Mouse (Mus musculus) monocyte, adult 5-6 weeks (primary cell): ENCODE results near the gene Rpl10a. TPM values are rescaled to one million over a fixed set of nuclear protein-coding genes. Genes with fewer than 3 reads are reported as not detected.

ENCODE experiments used
- ATAC-seq: fragments of 153-309, 156-312 bp; replicated peaks from 2 replicates; pipeline ENCODE4 v1.8.0; 2017; ENCODE audit warnings: mild to moderate bottlenecking; ENCODE audit not compliant: low TSS enrichment, insufficient number of reproducible peaks, severe bottlenecking, poor library complexity, low FRiP score
- total RNA-seq: library from RNA; stranded (forward); fragments of 200-1000, 200-491, 200-594 nt; gene quantifications from 3 replicates; pipeline ENCODE4 v1.2.3, GENCODE M21; 2017

The Rpl10a gene
- total RNA-seq, result 363 to 372 TPM (median 364 TPM) in 3 replicates

DNA sequence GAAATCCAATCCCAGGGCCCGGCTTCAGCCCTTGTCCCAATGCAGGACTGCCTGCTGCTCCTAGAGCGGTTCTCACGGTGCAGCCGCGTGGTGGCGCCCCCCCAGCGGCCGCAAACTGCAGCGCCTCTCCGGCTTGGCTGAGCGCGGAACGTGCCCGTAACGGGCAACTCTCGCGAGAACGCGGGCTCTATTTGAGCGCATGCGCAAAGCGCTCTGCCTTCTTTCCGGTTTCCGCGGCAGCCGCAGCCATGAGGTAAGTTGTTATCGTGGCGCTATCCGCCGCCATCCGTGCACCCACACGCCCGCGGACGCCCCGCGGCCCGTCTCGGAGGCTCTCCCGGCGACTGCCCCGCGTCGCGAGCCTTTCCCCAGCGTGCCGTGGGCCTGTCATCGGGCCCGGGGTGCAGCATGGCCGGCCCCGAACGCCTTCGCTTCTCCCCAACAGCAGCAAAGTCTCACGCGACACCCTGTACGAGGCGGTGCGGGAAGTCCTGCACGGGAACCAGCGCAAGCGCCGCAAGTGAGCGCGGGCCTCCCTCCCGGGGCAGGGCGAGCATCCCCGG lies at the start of gene Rpl10a:
Gene Rpl10a (plus strand): TSS at position 106 of the 563 bp plus-strand sequence.
- ATAC-seq, result peak; percentile 81

DNA sequence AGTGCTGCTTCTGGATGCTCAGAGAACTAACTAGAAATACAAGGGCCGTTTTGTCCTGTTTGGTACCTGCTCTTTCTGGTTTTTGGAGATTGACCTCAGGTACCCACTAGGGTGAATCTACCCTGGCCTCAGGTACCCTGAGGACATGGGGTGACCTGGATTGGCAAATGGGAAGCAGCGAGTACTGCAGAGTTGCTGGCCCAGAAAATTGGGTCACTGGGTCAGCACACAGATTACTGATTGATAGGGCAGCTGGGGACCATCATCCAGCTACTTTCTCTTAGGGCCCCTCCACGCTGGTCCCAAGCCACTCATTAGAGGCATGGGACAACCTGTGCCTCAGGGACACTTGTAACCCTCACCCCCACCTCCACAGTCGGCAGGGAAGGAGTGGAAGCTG lies 49.0 kb upstream of the Rpl10a start:
- ATAC-seq, result no peak

DNA sequence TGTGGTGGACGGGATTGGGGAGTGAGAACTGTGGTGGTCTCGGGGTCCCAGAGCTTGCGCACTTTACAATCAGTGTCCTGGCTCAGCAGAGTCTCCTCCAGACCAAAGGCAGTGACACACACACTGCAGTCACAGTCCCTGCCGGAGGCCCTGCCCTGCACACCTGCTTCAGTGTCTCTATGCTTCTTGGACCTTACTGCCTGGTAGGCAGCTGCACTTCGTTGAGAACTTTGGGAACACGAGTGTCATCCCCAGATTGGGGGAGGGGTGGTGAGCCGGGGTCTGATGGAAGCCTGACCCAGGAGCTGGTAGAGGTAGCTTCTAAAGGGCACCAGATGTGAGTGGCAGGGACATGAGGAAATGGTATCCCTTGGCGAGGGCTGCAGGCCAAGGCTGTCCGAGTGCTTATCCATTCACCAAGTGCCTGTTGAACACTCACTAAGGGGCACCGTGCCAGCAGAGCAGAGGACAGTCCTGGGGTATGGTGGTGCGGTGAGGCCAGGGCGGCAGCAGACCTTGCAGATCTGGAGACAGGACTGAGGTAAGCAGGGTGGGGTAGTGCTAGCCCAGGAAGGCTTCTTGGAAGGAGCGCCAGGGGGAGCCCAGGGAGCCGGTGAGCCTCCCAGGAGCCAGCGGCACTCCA lies 48.4 kb upstream of the Rpl10a start:
- no peak for ATAC-seq

DNA sequence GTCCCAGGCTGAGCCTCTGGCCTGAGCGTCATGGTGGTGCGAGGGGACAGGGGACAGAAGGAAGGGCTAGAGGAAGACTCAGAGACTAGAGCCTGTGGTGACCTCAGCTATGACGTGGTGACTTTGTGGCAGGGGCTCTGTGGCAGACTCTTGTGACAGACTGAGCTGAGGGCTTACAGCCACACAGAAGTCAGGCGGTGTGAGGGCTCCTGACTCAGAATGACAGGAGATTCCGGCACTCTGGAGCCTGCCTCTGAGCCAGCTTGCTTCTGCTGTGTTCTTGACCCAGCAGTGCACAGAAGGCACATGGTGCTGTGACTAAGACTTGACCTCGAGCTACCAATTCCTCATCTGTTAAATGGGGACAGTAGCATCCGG lies 47.9 kb upstream of the Rpl10a start:
- ATAC-seq, result no peak

DNA sequence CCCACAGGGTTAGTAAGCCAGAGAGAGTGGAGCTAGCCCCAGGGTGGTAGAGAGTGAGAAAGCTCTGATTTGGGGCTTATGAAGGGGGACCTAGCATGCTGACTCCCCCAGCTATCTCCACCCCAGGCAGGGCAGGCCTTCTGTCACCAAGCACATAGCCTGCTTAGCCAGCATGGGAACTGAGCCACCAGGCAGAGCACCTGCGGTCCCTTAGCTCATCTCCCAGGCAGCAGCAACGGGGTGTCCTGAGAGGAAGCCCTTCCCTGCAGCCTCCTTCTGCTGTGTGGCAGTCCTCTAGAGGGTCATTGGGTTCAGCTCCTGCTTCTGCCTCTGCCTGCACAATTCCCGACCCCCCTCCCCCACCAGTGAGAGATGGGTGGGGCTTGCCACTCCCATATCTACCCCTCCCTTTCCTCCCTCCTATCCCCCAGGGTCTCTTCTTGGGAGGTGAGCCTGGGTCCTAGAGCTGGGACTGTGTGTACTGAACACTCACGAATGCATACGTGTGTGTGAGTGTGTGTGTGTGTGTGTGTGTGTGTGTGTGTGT lies 47.4 kb upstream of the Rpl10a start:
- no peak for ATAC-seq

DNA sequence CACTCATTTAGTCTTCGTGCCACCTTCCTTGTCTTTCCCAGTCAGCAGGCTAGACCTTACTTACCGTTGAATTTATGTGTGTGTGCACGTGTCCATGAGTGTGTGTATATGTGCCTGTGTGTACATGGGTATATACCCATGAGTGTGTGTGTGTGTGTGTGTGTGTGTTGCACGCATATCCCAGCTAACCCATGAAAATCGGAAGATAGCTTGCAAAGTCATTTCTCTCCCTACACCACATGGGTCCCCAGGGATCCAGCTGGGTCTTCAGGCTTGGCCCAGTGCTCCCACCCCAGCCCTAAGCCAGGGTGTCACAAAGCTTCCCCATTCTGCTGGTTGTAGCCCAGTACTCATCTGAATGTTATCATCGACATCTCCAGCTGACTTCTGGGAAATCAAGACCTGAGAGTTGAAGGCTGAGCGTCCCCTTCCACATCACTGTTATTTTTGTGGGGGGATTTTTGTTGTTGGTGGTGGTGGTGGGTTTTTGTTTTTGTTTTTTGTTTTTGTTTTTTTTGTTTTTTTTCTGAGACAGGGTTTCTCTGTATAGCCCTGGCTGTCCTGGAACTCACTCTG lies 46.3 kb upstream of the Rpl10a start:
- ATAC-seq, result no peak

DNA sequence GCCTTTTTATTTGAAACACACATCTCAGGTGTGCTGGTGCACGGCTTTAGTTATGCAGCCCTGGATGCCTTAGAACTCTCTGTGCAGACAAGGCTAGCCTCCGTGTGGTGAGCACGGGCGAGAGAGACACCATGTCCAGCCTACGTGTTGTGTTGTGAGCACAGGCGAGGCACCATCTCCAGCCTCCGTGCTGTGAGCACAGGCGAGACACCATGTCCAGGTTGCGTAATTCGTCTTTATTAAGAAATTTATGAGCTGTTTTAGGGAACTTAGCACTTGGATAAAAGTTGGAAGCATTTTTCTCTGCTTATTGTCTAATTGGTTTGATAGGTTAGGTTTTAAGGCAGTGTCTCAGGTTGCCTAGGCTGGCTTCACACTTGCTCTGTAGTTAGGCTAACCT lies 45.1 kb upstream of the Rpl10a start:
- ATAC-seq, result no peak

DNA sequence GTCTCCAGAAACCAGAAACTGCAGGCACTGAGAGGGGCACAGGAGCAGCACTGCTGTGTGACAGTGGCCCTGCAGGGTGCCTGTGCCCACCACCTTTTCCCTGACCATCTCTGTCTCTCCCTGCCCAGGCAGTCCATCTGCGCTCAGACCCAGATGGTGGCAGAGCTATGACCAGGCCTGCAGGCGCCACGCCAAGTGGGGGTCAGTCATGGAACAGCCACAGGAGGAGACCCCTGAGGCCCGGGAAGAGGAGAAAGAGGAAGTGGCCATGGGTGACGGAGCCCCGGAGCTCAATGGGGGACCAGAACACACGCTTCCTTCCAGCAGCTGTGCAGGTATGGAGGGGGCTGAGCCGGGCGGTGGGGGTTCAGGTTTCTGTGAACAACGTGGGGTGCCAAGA lies 42.1 kb upstream of the Rpl10a start:
- no peak for ATAC-seq

DNA sequence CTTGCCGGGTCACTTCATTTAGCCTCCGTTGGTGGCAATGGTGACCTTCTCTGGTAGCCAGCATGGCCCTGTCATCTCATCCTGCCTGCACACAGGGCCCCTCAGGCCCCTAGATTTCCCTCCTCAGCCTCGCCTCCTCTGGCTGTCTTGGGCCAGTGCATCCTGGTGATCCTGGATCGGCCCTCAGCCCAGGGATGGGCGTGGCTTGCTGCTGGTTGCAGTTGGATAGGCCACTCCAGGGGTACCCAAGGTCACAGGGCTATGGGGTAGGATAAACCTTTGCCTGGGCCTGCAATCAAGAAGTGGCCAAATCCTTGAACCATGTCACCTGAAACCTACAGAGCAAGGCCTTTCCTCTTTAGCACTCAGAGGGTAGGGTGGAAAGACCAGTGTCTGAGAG lies 41.3 kb upstream of the Rpl10a start:
- no peak for ATAC-seq

DNA sequence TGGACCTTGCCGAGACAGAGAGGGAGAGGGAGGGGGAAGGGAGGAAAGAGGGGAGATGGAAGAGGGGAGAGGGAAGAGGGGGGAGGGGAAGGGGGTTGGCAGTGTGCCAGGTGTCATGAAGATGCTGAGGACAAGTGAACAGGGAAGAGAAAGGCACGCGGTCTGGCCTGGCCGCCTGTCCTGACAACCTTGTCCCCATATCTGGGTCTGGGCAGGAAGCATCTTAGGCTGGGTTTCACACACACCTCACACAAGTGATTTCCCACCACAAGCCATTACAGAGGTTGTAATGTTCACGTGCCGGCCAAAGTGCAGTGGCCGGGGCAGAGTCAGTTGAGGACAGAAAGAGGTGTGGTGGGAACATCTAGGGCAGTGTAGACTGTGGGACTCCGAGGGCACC lies 40.7 kb upstream of the Rpl10a start:
- ATAC-seq, result no peak

DNA sequence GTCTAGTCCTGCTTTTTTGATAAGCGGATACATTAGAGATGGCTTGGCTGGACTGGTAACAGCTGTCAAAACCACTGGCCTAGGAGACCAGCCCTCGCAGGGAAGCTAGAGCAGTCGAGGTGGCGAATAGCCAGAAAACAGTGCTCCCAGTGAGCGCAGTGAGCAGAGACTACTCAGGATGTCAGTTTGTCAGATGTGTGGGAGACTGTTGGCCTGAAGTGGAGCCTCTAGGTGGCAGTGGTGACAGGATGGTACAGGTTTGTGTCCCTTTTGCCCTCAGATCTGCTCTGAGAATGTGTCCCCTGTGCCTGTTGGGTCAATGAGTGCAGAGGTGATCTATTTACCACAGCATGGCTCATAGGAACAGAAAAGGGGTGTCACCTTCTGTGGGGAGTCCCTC lies 40.3 kb upstream of the Rpl10a start:
- no peak for ATAC-seq

DNA sequence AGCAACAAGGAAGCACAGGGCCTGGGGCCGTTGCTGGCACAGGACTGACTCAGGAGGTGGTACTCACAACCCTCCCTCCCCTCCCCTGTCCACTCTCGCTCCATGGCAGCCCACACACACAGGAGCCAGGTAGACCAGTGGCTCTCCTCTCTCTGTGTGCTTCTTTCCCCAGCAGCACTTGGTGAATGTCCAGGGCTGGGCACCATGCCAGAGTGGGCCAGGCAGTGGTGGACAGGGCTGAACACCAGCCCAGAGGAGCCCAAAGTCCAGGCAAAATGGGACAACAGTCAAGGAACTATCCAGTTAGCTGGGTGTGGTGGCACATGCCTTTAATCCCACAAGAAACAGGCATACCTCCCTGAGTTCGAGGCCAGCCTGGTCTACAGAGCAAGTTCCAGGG lies 38.0 kb upstream of the Rpl10a start:
- no peak for ATAC-seq

DNA sequence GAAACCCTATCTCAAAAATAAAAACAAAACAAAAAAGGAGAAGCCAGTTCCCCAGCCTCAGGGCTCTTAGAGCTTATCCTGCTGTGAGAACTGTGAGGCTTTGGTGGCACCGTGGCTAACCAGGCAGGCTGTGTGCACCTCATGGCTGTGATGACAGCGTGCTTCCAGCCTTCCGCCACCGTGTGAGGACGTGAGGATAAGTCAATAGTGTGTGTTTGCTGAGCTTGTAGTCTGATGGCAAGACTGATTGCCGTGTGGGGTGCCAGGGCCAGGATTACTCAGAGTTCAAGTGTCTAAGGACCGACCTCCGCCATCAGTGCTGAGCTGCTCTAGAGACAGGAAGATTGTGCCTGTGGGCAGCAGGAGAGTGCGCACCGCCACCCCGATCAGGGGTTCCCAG lies 37.6 kb upstream of the Rpl10a start:
- ATAC-seq, result no peak

DNA sequence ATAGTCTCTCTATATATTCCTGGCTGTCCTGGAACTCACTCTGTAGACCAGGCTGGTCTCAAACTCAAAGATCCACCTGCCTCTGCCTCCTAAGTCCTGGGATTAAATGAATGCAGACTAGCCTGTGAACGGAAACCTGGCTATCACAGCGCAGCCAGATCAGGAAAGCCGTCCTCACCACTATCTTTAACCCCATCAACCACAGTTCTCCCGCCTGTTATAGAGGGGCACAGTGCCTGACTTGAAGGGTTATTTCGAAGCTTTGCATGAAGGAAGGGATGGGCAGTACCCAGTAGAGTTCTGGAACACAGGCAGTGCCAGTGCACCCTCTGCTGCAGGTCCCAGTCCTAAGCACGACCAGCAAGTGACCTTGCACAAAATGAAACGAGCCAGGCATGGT lies 36.9 kb upstream of the Rpl10a start:
- ATAC-seq, result no peak

DNA sequence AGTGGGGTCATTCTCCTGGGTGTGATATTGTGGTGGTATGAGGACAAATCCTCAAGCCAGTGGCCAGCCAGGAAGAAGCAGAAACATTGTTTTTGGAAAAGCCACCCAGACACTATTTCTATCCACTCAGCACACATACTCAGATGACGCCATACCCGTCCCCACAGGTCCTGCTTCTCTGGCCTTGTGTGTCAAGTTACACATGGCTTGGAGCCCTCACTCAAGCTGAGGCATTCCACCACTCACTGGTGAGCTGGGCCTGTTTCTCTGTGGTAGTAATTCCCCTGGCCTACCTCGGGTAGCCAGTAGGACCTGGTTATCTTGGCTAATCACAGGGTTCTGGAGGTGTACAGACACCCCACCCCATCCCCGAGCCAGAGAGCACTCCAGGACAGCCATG lies 34.6 kb upstream of the Rpl10a start:
- ATAC-seq, result no peak

DNA sequence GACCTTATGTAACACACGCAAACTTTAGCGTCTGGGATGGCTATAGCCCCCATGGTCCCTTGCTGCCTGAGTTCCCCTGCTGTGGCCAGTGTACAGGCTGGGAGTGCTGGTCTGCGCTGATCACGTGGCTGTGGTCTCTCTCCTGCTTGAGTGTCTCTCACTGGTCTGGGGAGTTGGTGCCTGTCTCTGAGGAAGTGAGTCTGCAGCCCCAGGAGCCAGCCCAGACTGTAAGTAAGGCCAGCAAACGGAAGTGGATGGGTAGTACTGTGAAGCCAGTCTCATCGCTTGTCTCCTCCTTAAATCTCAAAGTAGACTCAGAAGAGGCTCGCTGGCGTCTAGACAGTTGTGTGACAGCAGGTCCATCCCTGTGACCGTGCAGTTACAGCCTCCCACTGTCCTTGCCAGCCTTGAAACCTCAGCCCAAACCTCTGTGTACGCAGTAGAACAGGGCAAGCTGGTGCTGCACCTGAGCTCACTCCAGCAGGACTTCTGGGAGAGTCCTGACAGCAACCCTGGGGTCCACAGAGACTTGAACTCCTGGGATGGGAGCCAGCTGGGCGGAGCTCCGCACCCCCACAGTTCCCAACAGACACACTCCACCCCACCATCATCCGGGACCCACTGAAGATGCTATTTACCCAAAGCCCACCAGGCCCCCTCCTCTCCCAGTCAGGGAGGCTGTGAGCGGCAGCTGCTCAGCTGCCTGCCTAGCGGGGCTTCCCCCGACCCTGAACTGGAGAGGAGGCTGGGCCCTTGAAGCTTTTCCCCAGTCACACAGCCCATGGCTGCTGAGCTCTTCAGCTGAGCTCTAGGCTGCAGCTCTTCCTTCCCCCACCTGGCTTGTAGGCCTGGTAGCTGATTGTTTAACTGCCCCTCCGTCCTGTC lies 33.6 kb upstream of the Rpl10a start:
- peak; percentile 75 for ATAC-seq

DNA sequence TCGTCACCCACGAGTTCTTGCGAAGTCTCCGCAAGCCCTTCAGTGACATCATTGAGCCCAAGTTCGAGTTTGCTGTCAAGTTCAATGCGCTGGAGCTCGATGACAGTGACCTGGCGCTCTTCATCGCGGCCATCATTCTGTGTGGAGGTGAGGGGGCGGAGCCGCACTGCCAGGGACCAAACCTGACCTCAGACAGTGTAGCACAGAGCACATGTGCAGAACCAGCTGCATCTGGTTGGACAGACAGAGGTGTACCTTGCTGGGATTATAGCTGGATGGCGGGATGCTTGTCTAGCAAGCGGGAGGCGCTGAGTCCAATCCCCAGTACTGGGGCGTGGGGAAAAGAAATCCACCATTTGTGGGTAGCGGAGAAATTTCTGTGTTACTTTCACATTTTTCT lies 29.4 kb upstream of the Rpl10a start:
- ATAC-seq, result no peak

DNA sequence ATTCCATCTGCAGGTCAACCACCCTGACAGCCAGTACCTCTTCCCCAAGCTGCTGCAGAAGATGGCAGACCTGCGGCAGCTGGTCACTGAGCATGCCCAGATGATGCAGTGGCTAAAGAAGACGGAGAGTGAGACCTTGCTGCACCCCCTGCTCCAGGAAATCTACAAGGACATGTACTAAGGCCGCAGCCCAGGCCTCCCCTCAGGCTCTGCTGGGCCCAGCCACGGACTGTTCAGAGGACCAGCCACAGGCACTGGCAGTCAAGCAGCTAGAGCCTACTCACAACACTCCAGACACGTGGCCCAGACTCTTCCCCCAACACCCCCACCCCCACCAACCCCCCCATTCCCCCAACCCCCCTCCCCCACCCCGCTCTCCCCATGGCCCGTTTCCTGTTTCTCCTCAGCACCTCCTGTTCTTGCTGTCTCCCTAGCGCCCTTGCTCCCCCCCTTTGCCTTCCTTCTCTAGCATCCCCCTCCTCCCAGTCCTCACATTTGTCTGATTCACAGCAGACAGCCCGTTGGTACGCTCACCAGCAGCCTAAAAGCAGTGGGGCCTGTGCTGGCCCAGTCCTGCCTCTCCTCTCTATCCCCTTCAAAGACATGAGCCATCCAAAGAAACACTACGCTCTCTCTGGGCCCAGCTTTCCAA lies 28.5 kb upstream of the Rpl10a start:
- no peak for ATAC-seq

DNA sequence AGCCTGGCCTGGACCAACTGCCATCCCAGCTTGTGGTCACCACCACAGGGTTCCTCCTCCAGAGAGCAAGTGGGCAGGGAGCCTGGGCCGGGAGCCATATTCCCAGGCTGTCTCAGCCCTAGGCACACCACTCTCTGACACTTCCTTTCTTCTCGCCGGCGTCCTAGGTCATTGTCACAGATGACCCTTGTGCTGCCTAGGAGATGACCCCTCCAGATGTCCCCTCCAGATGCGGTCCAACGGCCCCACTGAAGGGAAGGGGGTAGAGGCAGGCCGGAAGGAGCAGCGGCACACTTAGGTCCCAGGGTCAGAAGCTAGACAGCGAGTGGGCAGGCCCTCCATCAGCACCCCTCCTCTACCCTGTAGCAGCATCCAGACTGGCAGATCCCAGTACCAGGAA lies 27.9 kb upstream of the Rpl10a start:
- ATAC-seq, result no peak
